Mouse (Mus musculus) monocyte, adult 5-6 weeks (primary cell): ENCODE results near the gene Gm8439. TPM values are rescaled to one million over a fixed set of nuclear protein-coding genes. Genes with fewer than 3 reads are reported as not detected.

Experiments used
- ATAC-seq: fragments of 153-309, 156-312 bp; replicated peaks from 2 replicates; pipeline ENCODE4 v1.8.0; 2017; ENCODE audit warnings: mild to moderate bottlenecking; ENCODE audit not compliant: low TSS enrichment, insufficient number of reproducible peaks, severe bottlenecking, poor library complexity, low FRiP score
- total RNA-seq: library from RNA; stranded (forward); fragments of 200-1000, 200-491, 200-594 nt; gene quantifications from 3 replicates; pipeline ENCODE4 v1.2.3, GENCODE M21; 2017

Gene Gm8439
- total RNA-seq, 1 experiment from 2014 or later, result not detected

GRCm38 (mm10) chr4:120602669-120603068, 14.1 kb downstream of the Gm8439 start:
- ATAC-seq, result no peak

- no peak for ATAC-seq
These were observed 18.4 kb downstream of the Gm8439 start for GRCm38 (mm10) chr4:120606941-120607340.

GRCm38 (mm10) chr4:120611005-120611404, 22.5 kb downstream of the Gm8439 start:
- ATAC-seq, result no peak

- no peak for ATAC-seq
These were observed 23.9 kb downstream of the Gm8439 start for GRCm38 (mm10) chr4:120612304-120613080.

GRCm38 (mm10) chr4:120613691-120614329, 25.3 kb downstream of the Gm8439 start:
- ATAC-seq, result no peak

- no peak for ATAC-seq
These were observed 26.1 kb downstream of the Gm8439 start for GRCm38 (mm10) chr4:120614644-120615043.

- no peak for ATAC-seq
These were observed 27.1 kb downstream of the Gm8439 start for GRCm38 (mm10) chr4:120615528-120616081.

- no peak for ATAC-seq
These were observed 27.9 kb downstream of the Gm8439 start for GRCm38 (mm10) chr4:120616199-120617025.

GRCm38 (mm10) chr4:120627728-120628127, 39.2 kb downstream of the Gm8439 start:
- no peak for ATAC-seq

- no peak for ATAC-seq
These were observed 41.8 kb downstream of the Gm8439 start for GRCm38 (mm10) chr4:120630218-120630931.

GRCm38 (mm10) chr4:120631828-120632227, 43.3 kb downstream of the Gm8439 start:
- ATAC-seq, result no peak

GRCm38 (mm10) chr4:120635351-120635750, 46.8 kb downstream of the Gm8439 start:
- ATAC-seq, result no peak

GRCm38 (mm10) chr4:120641946-120642345, 53.4 kb downstream of the Gm8439 start:
- ATAC-seq, result no peak

- ATAC-seq, result no peak
These were observed 55.4 kb downstream of the Gm8439 start for GRCm38 (mm10) chr4:120643899-120644298.

- ATAC-seq, result no peak
These were observed 61.0 kb downstream of the Gm8439 start for GRCm38 (mm10) chr4:120649369-120650207.

GRCm38 (mm10) chr4:120650208-120650592, 61.7 kb downstream of the Gm8439 start:
- ATAC-seq, result no peak

- ATAC-seq, result no peak
These were observed 67.4 kb downstream of the Gm8439 start for GRCm38 (mm10) chr4:120655898-120656297.
